In the genomic region with DNA sequence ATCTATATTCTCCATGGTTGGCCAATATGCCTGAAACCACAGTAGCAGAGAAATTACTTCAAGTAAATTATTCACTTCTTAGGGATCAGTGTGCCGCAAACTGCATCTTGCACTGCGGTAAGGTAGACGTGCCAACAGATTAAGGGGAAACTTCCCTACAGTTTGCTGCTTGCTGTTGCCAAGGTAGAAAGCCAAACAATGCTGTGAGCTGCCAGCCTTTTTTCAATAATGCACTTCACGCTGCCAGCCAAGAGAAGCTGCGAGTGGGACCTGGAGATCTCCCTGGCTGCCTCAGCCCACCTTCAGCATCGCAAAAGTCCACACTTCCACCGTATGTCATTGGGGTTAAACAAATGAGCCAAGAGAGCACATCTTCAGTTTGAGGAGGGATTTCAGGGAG, we compare ENCODE assay signal across 21 mouse cellular contexts.
DNase-seq lines count a peak whose midpoint lies in the region; ATAC-seq and TF ChIP-seq lines count a peak whose summit lies in the region.
"Had no signal": no experiment of that assay in that cellular context is flagged by ENCODE, and none has a peak within 500 bp of the region (broad histone marks: within the 10 kb centered on the region; RNA-seq: fewer than 3 reads in every experiment).

No protein-coding gene starts in this region.

- peaks cover 11% of the 10 kb centered on the region for H3K27me3 ChIP-seq in Patski
- H3K27me3 ChIP-seq: intestine, embryonic 15.5 days; stomach, embryonic 15.5 days had no signal

- DNase-seq in cerebellum, adult 9-11 months: peak; percentile 7
- DNase-seq in cerebellum, adult 11-12 months: no peak
- peak; percentile 65 for DNase-seq in heart, adult 11 months
- DNase-seq in heart, adult 9 months (ENCODE audit: low spot score in 2 of 2): no peak
- DNase-seq in layer of hippocampus, adult 2 months (ENCODE audit: low spot score in 2 of 2): no peak
- DNase-seq in layer of hippocampus, adult 9-10 months (ENCODE audit: low spot score): no peak
- DNase-seq in Patski (ENCODE audit: low read depth, low spot score): no peak
- DNase-seq: gastrocnemius, postnatal 36 days; kidney, adult 9 months; kidney, postnatal 36 days; retina, postnatal 1 day; thymus, adult 18-20 months; thymus, postnatal 4 days had no signal

- POLR2A ChIA-PET in Patski (lab: Charles Lee): no interaction called here

- TF ChIP-seq CTCF in layer of hippocampus, adult 2 months (conservative IDR thresholded peaks at IDR 0.05): no peak
- TF ChIP-seq CTCF in Patski (IDR thresholded peaks at IDR 0.05): no peak

- no peak overlapping the region for H3K4me3 ChIP-seq in layer of hippocampus, adult 2 months
- H3K4me3 ChIP-seq: erythroblast, embryonic 14.5 days; intestine, embryonic 15.5 days; stomach, embryonic 15.5 days had no signal

- peak overlapping the region; percentile 95 for H3K27ac ChIP-seq in layer of hippocampus, adult 2 months
- H3K27ac ChIP-seq: intestine, embryonic 15.5 days; liver, embryonic 14.5 days; stomach, embryonic 15.5 days had no signal

- CTCF ChIA-PET in Patski (lab: Charles Lee): no interaction called here

- in situ Hi-C loops in Patski (cut with MboI; ENCODE audit: low pct_unique_long_range_greater_than_20kb): no loop called here

- peak; percentile 21 for ATAC-seq in Patski
- no peak for ATAC-seq in erythroblast, adult 5-6 weeks (replicated peaks; ENCODE audit: low FRiP score, poor library complexity, severe bottlenecking)
- ATAC-seq: activated CD4-positive, CD25-positive, alpha-beta regulatory T cell, adult 4 months; CD4-positive, CD25-positive, alpha-beta regulatory T cell, adult 4 months; forebrain, embryonic 16.5 days; intestine, embryonic 15.5 days had no signal

Comparison
In these comparisons a context has a peak if more than half of its experiments do, and no peak if none do; other contexts are left out.
1. DNase-seq: peak in cerebellum, adult 9-11 months (single experiment) and heart, adult 11 months (single experiment); none in cerebellum, adult 11-12 months (single experiment), heart, adult 9 months (0 of 2), layer of hippocampus, adult 2 months (0 of 2), layer of hippocampus, adult 9-10 months (single experiment) and Patski (single experiment).